Mouse (Mus musculus): Measurements from ENCODE around the gene Smap2. TPM values are rescaled to one million over a fixed set of nuclear protein-coding genes. Genes with fewer than 3 reads are reported as not detected.

Smap2 gene
- 10 to 100 TPM; 65.6 to 69.1 TPM for polyA plus RNA-seq (2017; shearing (Covaris generic))

DNA sequence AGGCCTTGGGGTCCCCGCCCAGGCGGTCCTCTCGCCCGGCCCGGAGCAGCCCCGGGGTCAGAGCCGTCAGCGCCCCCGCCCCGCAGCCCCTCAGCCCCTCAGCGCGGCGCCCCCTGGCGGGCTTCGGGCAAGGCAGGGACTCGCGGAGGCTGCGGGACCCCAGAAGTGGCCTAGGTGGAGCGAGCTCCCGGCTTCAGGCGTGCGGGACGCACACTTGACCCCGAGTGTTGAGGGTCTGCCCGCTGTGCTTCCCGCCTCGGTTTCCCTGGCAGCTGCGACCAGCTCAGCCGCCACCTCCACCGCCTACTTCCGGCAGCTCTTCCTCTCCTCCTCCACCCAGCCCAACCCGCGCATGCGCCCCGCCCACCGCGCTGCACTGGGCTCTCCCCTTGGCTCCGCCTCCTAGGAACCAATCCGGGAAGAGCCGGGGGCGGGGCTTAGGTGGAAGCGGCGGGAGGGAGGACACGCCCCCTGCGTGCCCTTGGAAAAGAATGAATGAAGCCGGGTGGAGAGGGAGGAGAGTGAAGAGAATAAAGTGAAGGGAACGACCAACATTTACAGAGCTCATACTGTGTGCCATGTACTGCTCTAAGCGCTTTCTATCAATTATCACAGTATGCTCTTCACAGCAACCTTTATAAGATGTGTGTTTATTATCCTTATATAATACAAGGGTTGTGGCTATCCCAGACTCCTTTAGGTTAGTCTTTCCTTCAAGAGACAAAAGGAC is at the start of gene Smap2:
Gene Smap2 (minus strand): TSS at position 320 of the 730 bp plus-strand sequence.

DNA sequence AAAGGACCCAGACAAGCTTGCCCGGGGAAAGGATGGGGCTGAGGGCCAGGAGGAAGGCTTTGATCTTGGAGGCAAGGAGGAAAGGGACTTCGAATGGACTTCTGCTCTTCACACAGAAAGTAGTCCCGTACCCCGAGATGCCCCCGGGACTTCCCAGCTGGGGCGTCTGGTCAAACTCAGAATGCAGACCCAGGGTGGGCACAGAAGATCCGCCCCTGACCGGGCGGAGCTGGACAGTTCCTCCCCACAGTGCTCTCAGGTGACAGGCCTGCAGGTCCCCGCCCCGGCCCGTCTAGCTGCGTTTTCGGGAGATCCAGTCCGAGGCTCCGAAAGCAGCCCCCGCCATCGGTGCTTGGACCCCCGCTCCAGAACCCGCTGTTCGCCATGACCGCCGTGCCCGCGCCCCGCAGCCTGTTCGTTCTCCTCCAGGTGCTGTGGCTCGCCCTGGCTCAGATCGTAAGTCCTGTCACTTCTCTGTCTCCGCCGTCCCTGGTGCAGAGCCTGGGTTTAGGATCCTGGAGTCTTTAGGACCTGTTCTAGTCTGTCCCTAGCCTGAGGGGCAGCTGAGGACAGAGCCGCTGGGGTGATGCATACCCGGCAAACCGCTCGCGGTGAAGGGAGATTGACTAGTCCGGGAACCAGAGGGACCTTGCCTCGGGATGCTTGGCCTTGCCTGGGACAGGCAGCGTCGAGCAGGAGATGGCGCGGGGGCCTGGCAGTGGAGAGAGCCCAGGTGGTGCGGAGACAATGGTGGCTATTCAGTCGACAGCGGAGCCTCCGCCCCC is 22.5 kb upstream of the Smap2 start, which contains the start of gene Col9a2:
Gene Col9a2 (plus strand): TSS at position 55 of the 785 bp plus-strand sequence.

DNA sequence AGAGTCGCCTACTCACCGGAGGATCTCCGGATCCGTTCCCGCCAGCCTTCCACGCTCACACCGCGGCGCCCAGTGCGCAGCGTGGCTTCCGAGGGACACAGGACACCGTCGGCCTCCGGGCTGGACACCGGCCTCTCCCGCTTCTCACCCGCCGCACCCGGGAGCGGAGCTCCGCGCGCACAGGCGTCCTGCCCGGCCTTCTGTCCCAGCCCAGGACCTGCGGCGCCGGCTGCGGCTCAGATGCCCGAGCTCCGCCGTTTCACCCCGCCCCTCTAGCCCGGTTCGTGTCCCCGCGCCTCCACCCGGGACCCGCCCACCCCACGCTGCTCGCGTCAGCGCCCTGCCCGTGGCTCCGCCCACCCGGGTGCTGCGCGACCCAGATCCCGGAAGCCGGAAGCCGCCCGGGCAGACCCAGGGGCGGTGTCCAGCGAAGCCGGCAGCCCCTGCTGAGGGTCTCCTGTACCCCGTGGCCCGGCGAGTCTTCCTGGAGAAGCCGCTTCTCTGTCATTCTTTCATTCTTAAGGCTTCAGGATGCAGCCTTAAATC is 65.5 kb downstream of the Smap2 start, which contains the start of gene Zfp69:
Gene Zfp69 (minus strand): TSS at position 272 of the 546 bp plus-strand sequence.

DNA sequence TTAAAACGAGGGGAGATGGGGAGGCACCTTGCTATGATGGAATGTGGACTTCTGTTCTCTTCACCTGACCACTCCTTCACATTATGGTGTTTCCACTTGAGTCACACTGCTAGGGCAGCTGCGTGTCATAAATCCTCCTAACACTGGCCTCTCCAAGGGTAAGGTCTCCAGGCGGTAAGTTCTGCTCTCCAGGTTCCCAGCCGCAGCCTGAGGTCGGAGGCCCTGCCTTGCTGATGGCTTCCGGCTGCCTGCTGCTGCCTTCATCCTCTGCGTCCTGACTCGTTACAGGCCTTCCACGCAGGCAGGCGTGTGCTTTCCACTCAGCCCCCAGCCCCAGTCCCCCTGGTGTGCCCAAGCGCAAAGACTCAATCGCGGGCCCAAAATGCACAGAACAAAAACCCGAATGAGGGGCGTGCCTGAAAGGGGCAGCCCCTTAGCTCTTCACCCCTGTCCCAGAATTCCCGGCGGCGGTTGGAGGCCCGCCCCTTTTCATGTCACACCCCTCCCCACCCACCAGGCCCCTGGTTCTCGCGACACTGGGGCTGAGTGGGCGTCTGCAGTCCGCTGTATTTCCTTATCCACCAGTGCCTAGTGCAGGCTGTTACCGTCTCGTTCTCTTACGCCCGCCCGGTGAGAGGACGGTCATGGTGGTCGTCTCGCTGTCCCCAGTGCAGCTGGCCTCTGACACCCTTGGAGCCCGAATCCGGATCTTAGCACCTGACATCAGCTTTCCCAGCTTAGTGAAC is 92.3 kb downstream of the Smap2 start, which contains the start of gene Exo5:
Gene Exo5 (minus strand): TSS at position 464 of the 746 bp plus-strand sequence.

Other genes with a start within 250 kb of the Smap2 start
- 100 to 1,000 TPM in 1 of 2 experiments, 10 to 100 TPM in 1; 80.4 to 107 TPM for gene Nfyc, start 185.7 kb downstream of the Smap2 start, polyA plus RNA-seq (2017; shearing (Covaris generic))
- gene Rims3, start 162.4 kb downstream of the Smap2 start, polyA plus RNA-seq (2017; shearing (Covaris generic)): 1 to 10 TPM in 1 of 2 experiments, under 1 TPM in 1; 0.35 to 2.8 TPM
- gene Exo5, start 92.2 kb downstream of the Smap2 start, polyA plus RNA-seq (2017; shearing (Covaris generic)): 10 to 100 TPM; 27.2 to 27.6 TPM
- gene Zfp69, start 65.5 kb downstream of the Smap2 start, polyA plus RNA-seq (2017; shearing (Covaris generic)): 1 to 10 TPM; 2.3 to 3.1 TPM
- not detected for gene Col9a2, start 22.1 kb upstream of the Smap2 start, polyA plus RNA-seq (2017; shearing (Covaris generic))
- gene Zmpste24, start 81.0 kb upstream of the Smap2 start, polyA plus RNA-seq (2017; shearing (Covaris generic)): 10 to 100 TPM; 46.1 to 47.0 TPM
- gene Tmco2, start 92.0 kb upstream of the Smap2 start, polyA plus RNA-seq (2017; shearing (Covaris generic)): not detected
- gene Rlf, start 197.8 kb upstream of the Smap2 start, polyA plus RNA-seq (2017; shearing (Covaris generic)): 10 to 100 TPM; 33.5 to 34.6 TPM

All from activated CD4-positive, CD25-positive, alpha-beta regulatory T cell (primary cell).